Mouse (Mus musculus): ENCODE results near the gene Acadvl. TPM values are rescaled to one million over a fixed set of nuclear protein-coding genes. Genes with fewer than 3 reads are reported as not detected.

Gene Acadvl
- 95.7 and 100 TPM in 2 replicates for polyA plus RNA-seq (2012; rRNA removed)

GRCm38 (mm10) chr11:70014880-70015558, at the start of gene Acadvl:
Gene Acadvl, minus strand, starts transcription at chr11:70015411.
- peak; percentile 81 for DNase-seq (ENCODE audit: low spot score)

- no peak for DNase-seq (ENCODE audit: low spot score)
Observed at GRCm38 (mm10) chr11:70063053-70063452, 47.8 kb upstream of the Acadvl start.

- DNase-seq (ENCODE audit: low spot score): no peak
Observed at GRCm38 (mm10) chr11:70059930-70060329, 44.7 kb upstream of the Acadvl start.

- DNase-seq (ENCODE audit: low spot score): no peak
Observed at GRCm38 (mm10) chr11:70057805-70058204, 42.6 kb upstream of the Acadvl start.

- peak; percentile 47 for DNase-seq (ENCODE audit: low spot score)
Observed at GRCm38 (mm10) chr11:70055618-70056214, 40.5 kb upstream of the Acadvl start.

- DNase-seq (ENCODE audit: low spot score): no peak
Observed at GRCm38 (mm10) chr11:70053898-70054570, 38.8 kb upstream of the Acadvl start, which contains the start of gene Asgr1. Gene Asgr1, plus strand, starts transcription at chr11:70054085.

GRCm38 (mm10) chr11:70053156-70053555, 37.9 kb upstream of the Acadvl start:
- DNase-seq (ENCODE audit: low spot score): no peak

- no peak for DNase-seq (ENCODE audit: low spot score)
Observed at GRCm38 (mm10) chr11:70049816-70050215, 34.6 kb upstream of the Acadvl start.

- DNase-seq (ENCODE audit: low spot score): no peak
Observed at GRCm38 (mm10) chr11:70049366-70049765, 34.2 kb upstream of the Acadvl start.

- no peak for DNase-seq (ENCODE audit: low spot score)
Observed at GRCm38 (mm10) chr11:70045435-70045834, 30.2 kb upstream of the Acadvl start.

GRCm38 (mm10) chr11:70043665-70044064, 28.5 kb upstream of the Acadvl start:
- no peak for DNase-seq (ENCODE audit: low spot score)

- no peak for DNase-seq (ENCODE audit: low spot score)
Observed at GRCm38 (mm10) chr11:70042309-70043085, 27.3 kb upstream of the Acadvl start.

- no peak for DNase-seq (ENCODE audit: low spot score)
Observed at GRCm38 (mm10) chr11:70040184-70040583, 25.0 kb upstream of the Acadvl start.

- no peak for DNase-seq (ENCODE audit: low spot score)
Observed at GRCm38 (mm10) chr11:70039631-70040030, 24.4 kb upstream of the Acadvl start.

- no peak for DNase-seq (ENCODE audit: low spot score)
Observed at GRCm38 (mm10) chr11:70038174-70038573, 23.0 kb upstream of the Acadvl start.

- no peak for DNase-seq (ENCODE audit: low spot score)
Observed at GRCm38 (mm10) chr11:70031321-70031670, 16.1 kb upstream of the Acadvl start.

- DNase-seq (ENCODE audit: low spot score): no peak
Observed at GRCm38 (mm10) chr11:70030651-70031320, 15.6 kb upstream of the Acadvl start.

GRCm38 (mm10) chr11:70029829-70030550, 14.8 kb upstream of the Acadvl start:
- no peak for DNase-seq (ENCODE audit: low spot score)

- DNase-seq (ENCODE audit: low spot score): no peak
Observed at GRCm38 (mm10) chr11:70029130-70029801, 14.1 kb upstream of the Acadvl start.

- DNase-seq (ENCODE audit: low spot score): no peak
Observed at GRCm38 (mm10) chr11:70028401-70029129, 13.4 kb upstream of the Acadvl start.

All from urinary bladder, adult 2 months (tissue).